Mouse (Mus musculus) forebrain, postnatal 0 days (tissue): ENCODE data around the gene Ntrk2. TPM values are rescaled to one million over a fixed set of nuclear protein-coding genes. Genes with fewer than 3 reads are reported as not detected.

Experiments used
- ATAC-seq: fragments of 200-750 bp; cut with Nextera tagmentation; 2 replicates; pipeline ENCODE4 v1.8.0; 2017; ENCODE audit warnings: mild to moderate bottlenecking, moderate library complexity
- DNase-seq: peaks from one replicate; pipeline ENCODE4 v3.0.0-alpha.2; 2015
- H3K27ac ChIP-seq: fragments of 300-500 bp; sonication (generic); 2 replicates; pipeline ENCODE4 v1.5.1; 2014; ENCODE audit warnings: low read depth, mild to moderate bottlenecking, antibody characterized with exemption, low read length, moderate library complexity, mixed read lengths
- H3K27me3 ChIP-seq: fragments of 300-500 bp; sonication (generic); 2 replicates; pipeline ENCODE4 v1.6.1; 2014; ENCODE audit warnings: mild to moderate bottlenecking, low read length, mixed read lengths; ENCODE audit not compliant: insufficient read depth
- H3K36me3 ChIP-seq: fragments of 300-500 bp; sonication (generic); 2 replicates; pipeline ENCODE4 v1.6.1; 2014; ENCODE audit warnings: mild to moderate bottlenecking, moderate library complexity; ENCODE audit not compliant: insufficient read depth
- H3K4me1 ChIP-seq: fragments of 300-500 bp; sonication (generic); 2 replicates; pipeline ENCODE4 v1.6.1; 2014; ENCODE audit warnings: antibody characterized with exemption; ENCODE audit not compliant: insufficient read depth
- H3K4me2 ChIP-seq: fragments of 300-500 bp; sonication (generic); 2 replicates; pipeline ENCODE4 v1.6.1; 2014; ENCODE audit warnings: low read depth, mild to moderate bottlenecking, moderate library complexity
- H3K4me3 ChIP-seq: fragments of 300-500 bp; sonication (generic); 2 replicates; pipeline ENCODE4 v1.5.1; 2014; ENCODE audit warnings: low read depth, low read length, mixed read lengths
- H3K9ac ChIP-seq: fragments of 300-500 bp; sonication (generic); 2 replicates; pipeline ENCODE4 v1.6.1; 2014; ENCODE audit warnings: mild to moderate bottlenecking
- H3K9me3 ChIP-seq: fragments of 300-500 bp; sonication (generic); 2 replicates; pipeline ENCODE4 v1.6.1; 2016; ENCODE audit warnings: low read length
- CTCF ChIP-seq: sonication (generic); IDR thresholded peaks from 2 replicates; pipeline ENCODE4 v1.5.1; 2016; ENCODE audit warnings: antibody characterized with exemption, control low read depth, low read depth
- WGBS: fragments of 180-500 bp; shearing (Covaris S2); extraction: QIAGEN DNeasy Blood & Tissue Kit; methylation state at CpG from one replicate; pipeline ENCODE4 v1.1.7; 2014; 5-methylcytosine and 5-hydroxymethylcytosine counted together
- polyA plus RNA-seq: library from polyadenylated mRNA; unstranded; fragments of >200 nt; fragmentation: Nextera tagmentation; extraction: Ambion mirVana; gene quantifications from 2 replicates; pipeline ENCODE4 v1.2.1, GENCODE M21; 2015
- total RNA-seq: library from RNA; depleted of rRNA; stranded (reverse); fragments of >200 nt; gene quantifications from 2 replicates; pipeline ENCODE4 v1.2.3, GENCODE M21; 2014

Gene Ntrk2
- total and polyA plus RNA-seq, 2 experiments from 2014 or later: 131 to 184 TPM

GRCm38 (mm10) chr13:59010893-59011529, 204.6 kb downstream of the Ntrk2 start:
- Histone ChIP-seq H3K9ac (peak overlapping the region; percentile 50), H3K27me3 (no peaks in the 10 kb centered on the region), H3K9me3 (no peaks in the 10 kb centered on the region), H3K36me3 (no peaks in the 10 kb centered on the region), H3K27ac (peak overlapping the region; percentile 77), H3K4me2 (peak overlapping the region; percentile 53), H3K4me1 (peaks cover 18% of the 10 kb centered on the region; the same call in 1 of the 2 replicates), H3K4me3 (peak overlapping the region; percentile 25)
- 6% methylated on average over 16 of the region's 16 CpGs for WGBS
- ATAC-seq: peak; percentile 50
- no peak for TF ChIP-seq CTCF
- DNase-seq: peak; percentile 59

DNA sequence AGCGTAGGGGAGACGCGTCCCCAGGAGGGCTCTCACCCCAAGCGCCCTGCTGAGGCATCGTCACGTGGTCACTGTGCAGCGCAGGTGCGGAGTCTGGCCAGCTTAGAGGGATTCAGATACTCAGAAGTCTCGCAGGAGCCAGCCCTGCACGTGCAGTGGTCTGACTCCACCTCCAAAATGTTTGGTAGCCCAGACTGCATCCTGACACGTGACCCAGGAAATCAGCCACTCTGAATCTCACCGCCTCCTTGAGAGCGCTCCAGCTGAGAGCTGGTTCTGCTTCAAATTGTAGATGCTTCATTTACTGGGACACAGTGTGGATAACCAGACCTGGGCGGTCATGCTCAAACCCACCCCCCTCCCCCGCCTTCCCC, 205.1 kb downstream of the Ntrk2 start:
- H3K9me3 ChIP-seq: no peaks in the 10 kb centered on the region
- peak overlapping the region; percentile 25 for H3K4me3 ChIP-seq
- ATAC-seq: peak; percentile 98
- TF ChIP-seq CTCF: no peak
- H3K27ac ChIP-seq: peak overlapping the region; percentile 77
- WGBS: under 1% methylated on average over 15 of the region's 15 CpGs
- H3K36me3 ChIP-seq: no peaks in the 10 kb centered on the region
- peak overlapping the region; percentile 53 for H3K4me2 ChIP-seq
- peak; percentile 89 for DNase-seq
- no peaks in the 10 kb centered on the region for H3K27me3 ChIP-seq
- peaks cover 18% of the 10 kb centered on the region; the same call in 1 of the 2 replicates for H3K4me1 ChIP-seq
- peak overlapping the region; percentile 50 for H3K9ac ChIP-seq

GRCm38 (mm10) chr13:59015360-59015759, 209.0 kb downstream of the Ntrk2 start:
- DNase-seq (no peak), ATAC-seq (no peak)
- no peak overlapping the region for H3K4me3 ChIP-seq
- H3K9me3 ChIP-seq: no peaks in the 10 kb centered on the region
- H3K9ac ChIP-seq: no peak overlapping the region
- no peaks in the 10 kb centered on the region for H3K27me3 ChIP-seq
- no peak for TF ChIP-seq CTCF
- H3K36me3 ChIP-seq: no peaks in the 10 kb centered on the region
- H3K4me1 ChIP-seq: peaks cover 18% of the 10 kb centered on the region; the same call in 1 of the 2 replicates
- 64% methylated on average over 1 of the region's 1 CpGs for WGBS
- no peak overlapping the region for H3K27ac ChIP-seq
- H3K4me2 ChIP-seq: no peak overlapping the region

DNA sequence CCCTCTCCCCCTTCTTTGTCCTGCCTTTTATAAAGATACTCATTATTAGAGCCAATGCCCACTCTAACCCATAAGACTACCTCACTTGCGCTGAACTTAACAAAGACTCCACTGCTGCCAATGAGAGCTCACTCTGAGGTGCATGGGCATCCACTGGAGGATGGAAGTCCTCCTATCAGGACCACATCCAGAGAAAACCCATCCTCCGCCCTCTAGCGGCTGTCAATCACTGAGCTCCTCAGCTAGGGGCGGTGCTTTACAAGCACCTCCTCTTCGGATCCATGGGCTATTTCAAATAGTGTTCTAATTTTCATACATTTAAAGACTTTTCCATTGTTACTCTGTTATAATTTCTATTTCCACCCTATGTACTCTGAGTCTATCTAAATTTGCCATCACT, 210.8 kb downstream of the Ntrk2 start:
- H3K4me3 ChIP-seq: no peak overlapping the region
- 0 out of 2 replicates have a peak, but pooled peaks cover 5% of the 10 kb centered on the region for H3K4me1 ChIP-seq
- no peaks in the 10 kb centered on the region for H3K27me3 ChIP-seq
- 59% methylated on average over 5 of the region's 5 CpGs for WGBS
- no peaks in the 10 kb centered on the region for H3K9me3 ChIP-seq
- DNase-seq (no peak), ATAC-seq (no peak)
- no peak overlapping the region for H3K9ac ChIP-seq
- H3K36me3 ChIP-seq: no peaks in the 10 kb centered on the region
- H3K27ac ChIP-seq: no peak overlapping the region
- no peak for TF ChIP-seq CTCF
- H3K4me2 ChIP-seq: no peak overlapping the region

DNA sequence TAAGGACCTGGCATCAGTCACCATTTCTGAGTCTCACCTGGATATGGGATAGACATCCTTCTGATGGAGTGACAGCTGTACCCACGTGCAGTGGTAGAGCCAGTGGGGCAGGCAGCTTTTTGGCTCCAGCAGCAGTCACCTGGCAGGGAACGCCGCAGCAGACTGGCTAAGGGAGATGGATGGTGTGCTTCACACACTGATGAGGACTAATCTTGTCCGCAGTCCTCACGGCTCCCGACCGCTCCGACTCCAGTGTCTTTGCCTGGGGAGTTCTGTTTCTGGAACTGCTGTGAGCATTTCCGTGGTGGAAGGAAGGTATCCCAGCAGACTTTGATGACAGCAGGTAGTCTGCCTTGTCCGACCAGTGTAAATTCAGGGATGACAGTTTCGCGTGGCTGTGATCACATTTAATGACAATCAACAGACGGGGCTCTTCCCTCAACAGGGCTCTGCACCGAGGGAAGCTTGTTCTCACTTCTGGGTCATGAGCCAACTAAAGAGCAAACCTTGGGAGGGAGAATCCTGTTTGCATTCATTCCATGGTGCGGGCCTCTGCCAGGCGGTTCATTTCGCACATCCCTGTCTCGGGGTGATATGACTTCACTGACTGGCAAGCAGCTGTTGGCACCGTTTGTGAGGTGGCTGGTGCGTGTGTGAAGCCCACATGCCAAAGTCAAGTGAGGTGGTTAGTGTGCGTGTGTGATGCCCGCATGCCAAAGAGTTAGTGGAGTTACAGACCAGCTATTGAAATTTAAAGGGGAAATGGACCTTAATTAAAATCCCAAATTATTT, 216.1 kb downstream of the Ntrk2 start:
- peak; percentile 76 for ATAC-seq
- H3K36me3 ChIP-seq: no peaks in the 10 kb centered on the region
- no peak overlapping the region for H3K9ac ChIP-seq
- H3K4me2 ChIP-seq: no peak overlapping the region
- H3K4me3 ChIP-seq: no peak overlapping the region
- H3K4me1 ChIP-seq: no peaks in the 10 kb centered on the region
- 64% methylated on average over 22 of the region's 22 CpGs for WGBS
- DNase-seq: peak; percentile 24
- peak overlapping the region; percentile 21; the same call in 1 of the 2 replicates for H3K27ac ChIP-seq
- H3K27me3 ChIP-seq: no peaks in the 10 kb centered on the region
- TF ChIP-seq CTCF: no peak
- no peaks in the 10 kb centered on the region for H3K9me3 ChIP-seq

DNA sequence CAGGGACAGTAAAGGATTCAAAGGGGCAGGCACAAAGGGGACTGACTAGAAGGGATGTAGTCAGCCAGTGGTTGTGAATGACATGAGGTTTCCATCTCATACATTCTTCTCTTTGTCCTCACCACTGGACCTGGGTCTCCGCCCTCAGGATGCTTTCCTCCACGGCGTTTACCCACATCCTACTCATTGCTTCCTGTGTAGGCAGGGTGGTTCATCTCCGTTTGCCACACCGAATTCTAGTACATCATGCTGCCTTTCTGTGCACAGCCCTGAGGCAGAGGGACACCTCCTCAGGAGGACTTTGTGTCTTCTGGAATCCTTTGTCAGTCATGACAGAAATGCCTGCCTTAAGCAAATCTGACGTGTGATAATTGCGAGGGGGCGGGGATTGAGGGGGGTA, 219.3 kb downstream of the Ntrk2 start:
- 85% methylated on average over 8 of the region's 8 CpGs for whole genome bisulfite sequencing
- Histone ChIP-seq H3K4me2 (no peak overlapping the region), H3K4me3 (no peak overlapping the region), H3K27me3 (no peaks in the 10 kb centered on the region), H3K9me3 (no peaks in the 10 kb centered on the region), H3K4me1 (no peaks in the 10 kb centered on the region), H3K36me3 (no peaks in the 10 kb centered on the region), H3K9ac (no peak overlapping the region), H3K27ac (no peak overlapping the region)
- ATAC-seq (no peak), DNase-seq (no peak)
- TF ChIP-seq CTCF: no peak

DNA sequence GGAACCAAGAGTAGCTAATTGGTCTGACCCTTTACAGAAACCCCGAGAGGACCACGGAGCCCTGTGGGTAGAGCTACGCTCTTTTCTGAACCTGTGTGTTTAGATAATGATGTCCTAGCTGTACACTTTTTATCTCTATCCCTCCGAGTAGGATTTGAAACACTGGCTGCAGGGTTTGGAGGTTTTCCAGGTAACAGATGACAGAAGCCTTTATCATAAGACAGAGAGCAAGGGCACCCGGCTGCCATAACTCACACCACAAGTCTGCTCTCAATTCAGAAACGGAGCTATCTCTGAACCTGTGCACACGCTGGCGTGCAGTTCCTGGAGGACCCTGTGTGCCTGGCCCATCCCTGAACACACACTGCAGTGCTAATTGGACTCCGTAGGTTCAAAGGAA, 221.1 kb downstream of the Ntrk2 start:
- WGBS: 56% methylated on average over 9 of the region's 9 CpGs
- no peak for TF ChIP-seq CTCF

More for the DNA sequence above, 221.1 kb downstream of the Ntrk2 start:
- Histone ChIP-seq H3K27me3 (no peaks in the 10 kb centered on the region), H3K4me3 (no peak overlapping the region), H3K9me3 (no peaks in the 10 kb centered on the region), H3K36me3 (no peaks in the 10 kb centered on the region), H3K27ac (no peak overlapping the region), H3K4me2 (no peak overlapping the region), H3K4me1 (no peaks in the 10 kb centered on the region), H3K9ac (no peak overlapping the region)
- DNase-seq: no peak
- ATAC-seq: no peak
